Mouse (Mus musculus): ENCODE measurements around the gene Pet117.

The Pet117 gene

DNA sequence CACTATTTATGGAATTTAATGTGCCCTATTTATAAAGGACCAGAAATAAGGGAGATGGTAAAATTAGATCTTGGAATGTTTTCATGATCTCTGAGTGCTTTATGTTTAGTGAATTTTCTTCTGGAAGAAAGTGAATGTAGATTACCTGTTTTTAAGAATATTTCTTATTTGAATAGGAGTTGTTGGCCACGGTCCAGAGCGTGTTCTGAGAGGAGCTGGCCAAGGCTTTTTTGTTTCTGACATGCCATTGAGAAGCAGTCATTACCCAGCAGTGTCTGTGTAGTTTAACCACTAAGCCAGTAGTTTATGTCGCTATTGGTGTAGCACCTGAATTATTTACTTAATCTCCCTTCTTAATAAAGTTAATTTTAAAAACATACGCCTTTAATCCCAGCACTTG, 12.9 kb downstream of the Pet117 start:
- DNase-seq (ENCODE audit: low spot score), result no peak

DNA sequence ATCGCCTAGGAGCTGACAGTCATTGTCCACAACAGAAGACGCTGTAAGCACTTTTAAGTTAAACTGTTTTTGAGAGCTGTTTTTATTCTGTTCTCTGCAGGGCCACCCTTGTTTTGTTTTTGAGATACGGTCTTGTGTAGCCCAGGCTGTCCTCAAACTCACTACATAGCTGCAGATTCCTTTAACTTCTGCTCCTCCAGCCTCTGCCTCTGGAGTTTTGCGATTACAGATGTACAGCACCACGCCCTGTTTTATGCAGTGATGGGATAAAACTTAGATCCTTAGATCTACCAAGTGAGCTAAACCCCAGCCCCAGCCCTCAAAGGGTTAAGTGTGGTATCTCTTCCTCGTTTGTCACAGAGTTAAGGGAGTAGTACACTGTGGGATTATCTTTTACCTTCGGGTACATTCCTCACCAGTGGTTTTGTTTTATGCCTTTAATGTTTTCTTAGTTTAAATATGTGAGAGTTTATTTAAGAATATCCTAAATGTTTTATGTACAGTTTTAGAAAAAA, 13.9 kb downstream of the Pet117 start:
- no peak for DNase-seq (ENCODE audit: low spot score)

DNA sequence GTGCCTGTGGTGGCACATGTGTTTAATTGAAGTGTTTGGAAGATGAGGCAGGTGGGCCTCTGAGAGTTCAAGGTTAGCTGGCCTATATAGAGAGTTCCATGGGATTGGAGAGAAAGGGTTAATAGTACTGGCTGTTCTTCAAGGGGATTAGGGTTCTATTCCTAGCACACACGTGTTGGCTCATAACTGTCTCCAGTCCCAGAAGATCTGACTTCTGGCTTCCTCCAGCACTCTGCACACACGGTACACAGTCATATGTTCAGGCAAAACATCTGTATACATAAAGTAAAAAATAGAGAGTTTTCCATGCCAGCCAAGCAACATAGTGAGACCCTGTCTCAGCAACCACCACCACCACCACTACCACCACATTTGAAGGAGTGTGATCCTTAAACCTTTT, 17.5 kb downstream of the Pet117 start:
- DNase-seq (ENCODE audit: low spot score), result no peak

DNA sequence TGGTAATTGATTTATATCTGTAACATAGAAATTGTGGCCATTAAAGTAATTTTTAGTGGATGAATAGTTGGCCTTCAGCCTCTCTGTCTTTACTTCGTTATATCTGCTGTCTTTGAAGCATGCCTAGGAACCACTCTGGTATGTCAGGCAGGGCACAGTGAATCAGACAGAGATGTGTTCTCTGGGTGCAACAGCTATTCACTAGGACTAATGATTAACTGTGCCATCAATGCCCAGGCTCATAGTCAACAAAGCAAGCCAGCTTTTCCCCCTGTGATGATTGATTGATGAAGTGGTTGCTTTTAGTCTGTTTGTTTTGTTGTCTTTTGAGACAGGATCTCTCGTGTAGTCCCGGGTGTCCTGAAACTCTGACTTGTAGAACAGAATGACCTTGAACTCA, 19.6 kb downstream of the Pet117 start:
- no peak for DNase-seq (ENCODE audit: low spot score)

DNA sequence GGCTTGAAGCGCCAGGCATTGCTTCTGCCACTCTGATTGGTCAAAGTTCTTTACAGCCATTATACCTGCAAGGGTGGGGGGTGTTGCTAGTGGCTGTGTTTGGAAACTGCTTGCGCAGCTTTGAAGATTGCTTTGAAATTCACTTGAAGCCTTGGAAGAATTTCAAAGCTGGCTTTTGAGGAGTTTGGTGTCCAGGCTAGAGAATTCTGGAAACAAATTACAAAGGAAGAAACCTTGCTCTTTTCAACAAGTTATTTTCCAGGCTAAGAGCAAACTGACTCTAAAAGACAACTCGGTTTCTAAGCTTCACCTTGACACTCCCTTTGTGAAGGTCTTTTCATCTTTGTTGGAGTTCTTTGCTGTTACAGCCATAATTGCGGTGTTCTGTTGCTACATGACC, 30.7 kb downstream of the Pet117 start:
- DNase-seq (ENCODE audit: low spot score), result no peak

DNA sequence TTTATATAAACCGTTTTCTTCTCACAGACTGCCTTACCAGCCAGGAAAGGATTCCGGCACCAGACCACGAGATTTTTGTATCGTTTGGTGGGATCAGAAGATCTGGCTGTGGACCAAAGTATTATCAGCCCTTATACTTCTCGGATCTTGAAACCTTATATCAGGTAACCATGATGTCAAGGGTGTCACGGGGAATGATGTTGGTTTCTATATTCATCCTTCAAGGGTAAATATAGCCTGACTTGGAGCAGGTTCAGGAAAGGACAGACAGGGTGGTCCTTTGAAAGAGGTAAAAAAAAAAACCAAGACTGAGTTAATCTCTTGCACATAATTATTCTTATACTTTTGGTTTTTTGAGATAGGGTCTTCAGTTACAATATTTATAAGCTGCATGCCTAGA, 31.9 kb downstream of the Pet117 start:
- no peak for DNase-seq (ENCODE audit: low spot score)

DNA sequence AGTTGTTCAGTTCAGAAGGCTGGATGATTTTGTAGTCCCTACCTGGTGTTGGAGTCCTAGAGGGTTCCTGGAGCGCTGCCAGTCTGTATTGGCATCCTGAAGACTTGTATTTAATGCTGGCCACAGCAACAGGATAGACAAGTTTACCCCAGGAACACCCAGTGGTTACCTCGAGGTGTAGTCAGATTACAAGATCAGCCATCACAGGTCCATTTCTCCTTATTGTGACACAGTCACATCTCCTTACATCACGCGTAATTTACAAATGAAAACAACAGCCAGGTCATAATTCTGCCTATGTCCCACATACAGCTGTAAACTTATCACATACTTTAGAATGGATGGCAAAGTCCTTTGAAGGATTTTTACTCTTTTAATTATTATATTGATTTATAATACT, 40.2 kb downstream of the Pet117 start:
- DNase-seq (ENCODE audit: low spot score), result no peak

DNA sequence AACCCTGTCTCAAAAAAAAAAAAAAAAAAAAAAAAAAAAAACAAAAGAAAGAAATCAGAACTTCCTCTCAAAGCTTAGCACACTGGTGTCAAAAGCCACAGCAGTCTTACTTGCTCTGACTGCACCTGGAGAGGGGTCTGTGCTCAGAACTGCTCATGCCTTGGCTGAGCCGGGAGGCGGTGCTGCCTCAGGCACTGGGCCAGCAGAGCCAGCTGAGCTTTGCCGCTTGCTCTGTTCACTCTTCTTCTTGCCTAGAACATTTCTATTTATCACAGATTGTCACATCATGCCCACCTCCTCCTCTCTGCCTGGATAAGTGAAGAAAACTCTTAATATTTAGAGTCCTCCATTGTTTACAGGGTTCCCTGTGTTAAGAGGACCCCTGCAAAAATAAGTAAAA, 41.8 kb downstream of the Pet117 start:
- no peak for DNase-seq (ENCODE audit: low spot score)

DNA sequence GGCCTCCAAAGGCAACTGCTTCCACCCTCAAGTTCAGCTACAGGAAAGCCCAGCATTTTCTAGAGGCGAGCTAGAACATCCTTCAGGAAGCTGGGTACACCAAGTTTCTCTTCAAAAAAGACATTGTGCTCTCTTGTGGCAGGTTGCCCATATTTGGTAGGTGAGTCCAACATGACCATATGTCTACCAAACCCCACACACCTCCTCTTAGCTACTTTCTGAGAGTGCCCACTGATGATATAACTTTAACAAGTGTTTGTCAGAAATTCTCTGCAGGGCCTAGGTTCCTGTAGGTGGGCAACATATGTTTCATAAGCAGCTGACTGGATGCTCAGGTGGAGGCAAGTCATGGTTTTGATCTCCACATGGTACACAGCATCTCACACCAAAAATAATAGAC, 45.9 kb downstream of the Pet117 start:
- DNase-seq (ENCODE audit: low spot score), result no peak

DNA sequence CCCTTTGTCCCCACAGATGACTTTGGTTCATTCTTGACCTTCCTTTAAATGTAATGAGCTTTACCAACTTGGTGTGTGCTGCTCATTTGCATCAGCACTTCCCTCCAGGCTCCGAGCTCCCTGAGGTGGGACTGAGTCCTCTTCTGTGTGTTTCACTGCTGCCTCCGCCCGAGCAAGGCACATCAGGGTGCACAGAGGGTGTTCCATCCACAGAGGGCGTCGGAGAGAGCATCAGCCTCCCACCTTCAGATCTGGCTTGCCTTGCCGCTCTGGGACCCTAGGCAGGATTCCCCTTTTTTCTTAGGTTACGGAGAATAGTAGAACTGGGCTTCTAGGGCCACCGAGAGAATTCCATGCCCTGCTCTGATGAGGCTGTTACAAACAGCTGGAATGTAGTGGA, 48.1 kb downstream of the Pet117 start:
- DNase-seq (ENCODE audit: low spot score), result no peak

DNA sequence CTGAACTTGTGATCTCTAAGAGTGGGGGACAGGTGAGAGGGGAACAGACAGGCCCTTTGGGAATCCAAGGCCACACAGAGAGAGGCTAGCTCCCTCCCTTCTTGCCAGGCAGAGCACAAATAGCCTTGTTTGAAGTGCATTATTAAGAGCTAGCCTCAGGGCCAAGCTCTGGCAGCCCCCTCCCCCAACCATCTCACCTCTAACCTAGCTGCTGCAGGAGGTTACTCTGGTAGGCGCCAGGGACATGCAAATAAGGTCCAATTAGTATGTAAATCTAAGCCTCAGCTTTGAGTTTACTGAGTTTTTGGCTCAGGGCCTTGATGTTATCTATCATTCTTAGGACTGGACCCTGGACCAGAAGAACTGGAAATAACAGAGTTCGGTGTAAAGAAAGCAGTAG, 49.3 kb downstream of the Pet117 start:
- no peak for DNase-seq (ENCODE audit: low spot score)

DNA sequence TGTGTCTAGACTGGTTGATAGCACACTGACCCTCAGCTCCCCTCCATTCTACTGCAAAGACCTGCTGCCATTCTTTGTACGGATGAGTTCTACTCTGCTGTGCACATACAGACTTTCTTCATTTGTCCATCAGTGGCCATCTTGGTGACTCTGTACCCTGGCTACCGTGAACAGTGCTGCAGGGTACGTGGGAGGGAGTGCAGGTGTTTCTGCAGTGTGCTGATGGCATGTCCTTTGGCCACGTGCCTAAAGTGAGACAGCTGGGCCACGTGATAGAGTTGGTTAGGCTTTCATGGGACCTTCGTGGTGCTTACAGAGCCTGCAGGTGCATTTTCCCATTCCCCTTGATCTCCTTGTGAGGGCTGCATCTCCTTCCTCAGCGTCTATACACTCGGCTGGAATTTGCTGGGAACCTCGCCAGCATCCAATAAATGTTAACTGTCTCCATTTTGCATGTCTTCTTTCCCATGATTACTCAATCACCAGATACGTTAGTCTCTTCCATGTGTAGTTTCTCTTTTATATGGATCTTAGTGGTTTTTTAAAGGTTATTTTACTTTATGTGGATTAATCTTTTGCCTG, 53.4 kb downstream of the Pet117 start:
- DNase-seq (ENCODE audit: low spot score), result no peak

Measured in ovary, postnatal 14 days (tissue).